Mouse (Mus musculus) kidney, postnatal 0 days (tissue): ENCODE results near the gene Mybl2. TPM values are rescaled to one million over a fixed set of nuclear protein-coding genes. Genes with fewer than 3 reads are reported as not detected.

Source experiments
- ATAC-seq: fragments of 200-750 bp; cut with Nextera tagmentation; replicated peaks from 2 replicates; pipeline ENCODE4 v1.8.0; 2017; ENCODE audit warnings: low read depth, moderate number of reproducible peaks, moderate TSS enrichment, moderate library complexity; ENCODE audit not compliant: low FRiP score
- DNase-seq: peaks from one replicate; pipeline ENCODE4 v3.0.0-alpha.2; 2016; ENCODE audit warnings: low spot score
- H3K27ac ChIP-seq: fragments of 300-500 bp; sonication (generic); 2 replicates; pipeline ENCODE4 v1.5.1; 2014; ENCODE audit warnings: mild to moderate bottlenecking
- H3K27me3 ChIP-seq: fragments of 300-500 bp; sonication (generic); 2 replicates; pipeline ENCODE4 v1.6.1; 2014; ENCODE audit warnings: low read length, mixed read lengths; ENCODE audit not compliant: insufficient read depth
- H3K36me3 ChIP-seq: fragments of 300-500 bp; sonication (generic); 2 replicates; pipeline ENCODE4 v1.6.1; 2014; ENCODE audit warnings: low read length, mixed read lengths; ENCODE audit not compliant: insufficient read depth
- H3K4me1 ChIP-seq: fragments of 300-500 bp; sonication (generic); replicated peaks from 2 replicates; pipeline ENCODE4 v1.6.1; 2014; ENCODE audit warnings: antibody characterized with exemption, low read length, mixed read lengths; ENCODE audit not compliant: insufficient read depth
- H3K4me2 ChIP-seq: fragments of 300-500 bp; sonication (generic); 2 replicates; pipeline ENCODE4 v1.6.1; 2014; ENCODE audit warnings: mild to moderate bottlenecking, low read length, moderate library complexity, mixed read lengths
- H3K4me3 ChIP-seq: fragments of 300-500 bp; sonication (generic); replicated peaks from 2 replicates; pipeline ENCODE4 v1.5.1; 2014; ENCODE audit warnings: low read depth, low read length
- H3K9ac ChIP-seq: fragments of 300-500 bp; sonication (generic); 2 replicates; pipeline ENCODE4 v1.6.1; 2014; ENCODE audit warnings: low read depth, low read length
- H3K9me3 ChIP-seq: fragments of 300-500 bp; sonication (generic); replicated peaks from 2 replicates; pipeline ENCODE4 v1.6.1; 2016; ENCODE audit warnings: low read length, inconsistent platforms, mixed read lengths
- CTCF ChIP-seq: IDR thresholded peaks from 2 replicates; pipeline ENCODE4 v1.5.1; 2016; ENCODE audit warnings: antibody characterized with exemption, low read depth, mild to moderate bottlenecking, moderate library complexity
- WGBS: fragments of 180-500 bp; shearing (Covaris S2); extraction: QIAGEN DNeasy Blood & Tissue Kit; methylation state at CpG from one replicate; pipeline ENCODE4 v1.1.7; 2014; 5-methylcytosine and 5-hydroxymethylcytosine counted together
- polyA plus RNA-seq: library from polyadenylated mRNA; unstranded; fragments of >200 nt; fragmentation: Nextera tagmentation; extraction: Ambion mirVana; gene quantifications from 2 replicates; pipeline ENCODE4 v1.2.1, GENCODE M21; 2015

Gene Mybl2
- polyA plus RNA-seq, 1 experiment from 2014 or later: 8.0 TPM

DNA sequence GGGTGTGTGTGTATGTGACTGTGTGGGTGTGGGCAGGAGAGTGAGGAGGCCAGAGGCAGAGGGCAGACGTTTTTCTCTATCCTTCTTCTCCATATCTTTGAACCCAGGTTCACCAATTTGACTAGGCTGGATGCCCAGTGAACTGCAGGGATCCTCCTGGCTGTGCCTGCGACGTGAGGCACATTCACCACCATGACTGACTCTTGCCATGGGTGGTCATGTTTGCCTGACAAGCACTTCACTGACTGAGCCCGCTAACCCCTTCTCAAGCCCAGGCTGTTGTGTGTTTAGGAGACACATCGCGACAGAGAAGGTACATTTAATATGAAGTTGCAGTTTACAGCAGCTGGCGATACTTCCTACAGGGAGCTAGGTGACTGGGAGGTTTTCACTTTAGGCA lies 47.7 kb downstream of the Mybl2 start:
- no peak for DNase-seq
- Histone ChIP-seq H3K4me3 (no peak overlapping the region), H3K27me3 (no peaks in the 10 kb centered on the region), H3K4me2 (no peak overlapping the region), H3K27ac (no peak overlapping the region), H3K9ac (no peak overlapping the region), H3K9me3 (no peaks in the 10 kb centered on the region), H3K4me1 (no peaks in the 10 kb centered on the region), H3K36me3 (no peaks in the 10 kb centered on the region)
- no peak for TF ChIP-seq CTCF
- 66% methylated on average over 7 of the region's 7 CpGs for WGBS
- no peak for ATAC-seq

DNA sequence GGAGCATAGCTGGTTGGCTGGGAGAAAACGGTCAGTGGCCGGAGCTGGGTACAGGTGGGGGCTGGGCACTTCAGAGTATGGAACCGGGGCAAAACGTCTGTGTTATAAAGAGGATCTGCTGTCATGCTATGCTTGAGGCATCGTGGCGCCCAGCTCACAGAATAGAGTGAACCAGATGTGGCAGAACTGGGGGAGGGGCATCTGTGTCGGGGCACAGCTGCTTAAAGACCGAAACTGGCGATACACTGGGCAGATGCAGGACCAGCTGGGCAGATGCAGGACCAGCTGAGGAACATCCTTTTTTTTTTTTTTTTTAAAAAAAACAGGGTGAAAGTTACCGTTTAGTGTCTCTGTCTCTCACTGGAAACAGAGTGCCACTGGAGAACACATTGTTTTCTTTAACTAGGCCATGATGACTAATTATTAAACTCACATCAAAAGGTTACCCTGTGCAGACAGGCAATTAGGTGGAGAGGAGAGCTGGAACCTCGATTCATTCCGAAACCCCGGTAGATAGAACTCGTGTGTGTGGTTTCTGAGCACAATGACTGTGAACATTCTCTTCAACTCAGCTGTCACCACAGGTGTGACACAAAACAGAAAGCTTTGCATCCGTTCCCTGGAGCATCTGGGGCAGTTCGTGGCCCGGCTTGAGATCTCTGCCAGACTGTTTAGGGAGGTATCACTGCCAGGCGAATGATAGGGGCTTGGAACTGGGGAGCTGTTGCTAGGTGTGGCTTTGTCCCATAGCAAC lies 48.6 kb downstream of the Mybl2 start:
- H3K9ac ChIP-seq: no peak overlapping the region
- 57% methylated on average over 18 of the region's 18 CpGs for WGBS
- no peak overlapping the region for H3K4me3 ChIP-seq
- ATAC-seq: no peak
- H3K36me3 ChIP-seq: no peaks in the 10 kb centered on the region
- H3K27ac ChIP-seq: no peak overlapping the region
- no peak for TF ChIP-seq CTCF
- no peak overlapping the region for H3K4me2 ChIP-seq
- no peak for DNase-seq
- no peaks in the 10 kb centered on the region for H3K27me3 ChIP-seq
- no peaks in the 10 kb centered on the region for H3K9me3 ChIP-seq
- no peaks in the 10 kb centered on the region for H3K4me1 ChIP-seq

DNA sequence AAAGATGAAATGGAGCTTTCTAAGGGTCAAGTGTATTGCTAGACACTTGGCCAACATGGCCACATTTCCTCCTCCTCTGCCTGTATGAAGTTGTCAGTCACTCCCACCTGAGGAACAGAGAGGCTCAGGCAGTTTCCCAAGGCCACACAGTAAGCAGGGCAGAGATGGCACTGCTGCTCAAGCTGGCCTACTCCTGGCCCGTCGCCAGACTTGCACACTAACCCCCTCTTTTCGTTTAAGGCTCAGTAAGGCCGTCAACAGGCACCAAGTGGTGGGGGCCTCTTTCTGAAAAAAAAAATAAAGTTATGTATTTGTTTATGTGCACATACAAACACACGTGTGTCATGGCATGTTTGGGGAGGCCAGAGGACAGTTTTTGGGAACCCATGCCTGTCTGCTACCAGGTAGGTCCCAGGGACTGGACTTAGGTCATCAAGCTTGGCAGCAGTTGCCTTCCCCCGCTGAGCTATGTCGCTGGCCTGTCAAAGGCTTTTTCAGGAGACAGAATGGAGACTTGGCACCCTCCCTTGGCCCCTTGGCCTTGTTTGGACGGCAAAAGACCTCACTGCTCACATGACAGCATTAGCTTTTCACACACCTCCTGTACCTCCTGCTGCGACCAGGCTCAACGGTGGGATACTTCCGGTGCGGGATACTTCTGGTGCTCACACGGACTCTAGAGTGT lies 49.7 kb downstream of the Mybl2 start:
- Histone ChIP-seq H3K4me1 (no peaks in the 10 kb centered on the region), H3K9ac (no peak overlapping the region), H3K27me3 (no peaks in the 10 kb centered on the region), H3K4me3 (no peak overlapping the region), H3K4me2 (no peak overlapping the region), H3K27ac (no peak overlapping the region), H3K36me3 (no peaks in the 10 kb centered on the region), H3K9me3 (no peaks in the 10 kb centered on the region)
- ATAC-seq (no peak), DNase-seq (no peak)
- no peak for TF ChIP-seq CTCF
- WGBS: 85% methylated on average over 13 of the region's 13 CpGs

DNA sequence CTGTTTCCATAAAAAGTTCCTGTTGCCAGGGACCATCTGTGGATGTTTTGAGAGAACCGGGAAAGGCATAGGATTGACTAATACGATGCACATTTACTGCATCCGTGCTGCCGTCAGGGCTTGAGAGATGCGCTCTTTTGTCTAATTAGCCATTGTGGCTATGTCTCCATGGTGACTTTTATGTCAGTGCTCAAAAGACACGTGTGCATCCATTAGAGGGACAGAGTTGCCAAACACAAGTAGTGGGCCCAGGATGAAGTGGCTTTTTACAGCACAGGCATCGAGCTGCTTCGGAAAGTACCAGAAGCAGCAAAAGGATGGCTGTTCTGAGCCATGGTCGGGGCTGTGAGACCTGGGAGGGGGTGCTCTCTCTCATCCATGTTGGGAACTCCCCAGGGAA lies 53.9 kb downstream of the Mybl2 start:
- TF ChIP-seq CTCF: no peak
- no peak overlapping the region for H3K4me2 ChIP-seq
- 84% methylated on average over 9 of the region's 9 CpGs for WGBS
- H3K4me3 ChIP-seq: no peak overlapping the region
- ATAC-seq (no peak), DNase-seq (no peak)
- no peaks in the 10 kb centered on the region for H3K9me3 ChIP-seq
- H3K9ac ChIP-seq: no peak overlapping the region
- H3K27me3 ChIP-seq: no peaks in the 10 kb centered on the region
- no peaks in the 10 kb centered on the region for H3K36me3 ChIP-seq
- no peaks in the 10 kb centered on the region for H3K4me1 ChIP-seq
- no peak overlapping the region for H3K27ac ChIP-seq

DNA sequence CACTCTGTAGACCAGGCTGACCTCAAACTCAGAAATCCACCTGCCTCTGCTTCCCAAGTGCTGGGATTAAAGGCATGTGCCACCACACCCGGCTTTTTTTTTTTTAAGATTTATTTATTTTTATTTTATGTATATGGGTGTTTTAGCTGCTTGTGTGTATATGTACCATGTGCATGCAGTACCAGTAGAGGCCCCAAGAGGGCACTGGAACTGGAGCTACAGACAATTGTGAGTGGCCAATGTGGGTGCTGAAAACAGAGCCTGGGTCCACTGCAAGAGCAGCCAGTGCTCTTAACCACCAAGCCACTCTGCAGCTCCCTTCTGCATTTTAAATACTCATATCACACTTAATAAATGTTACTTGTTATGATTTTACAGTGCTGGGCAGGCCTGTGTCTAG lies 56.2 kb downstream of the Mybl2 start:
- no peaks in the 10 kb centered on the region for H3K4me1 ChIP-seq
- ATAC-seq (no peak), DNase-seq (no peak)
- H3K9ac ChIP-seq: no peak overlapping the region
- H3K27me3 ChIP-seq: no peaks in the 10 kb centered on the region
- no peaks in the 10 kb centered on the region for H3K9me3 ChIP-seq
- 0 out of 2 replicates have a peak, but pooled peaks have one; percentile 14 for TF ChIP-seq CTCF
- no peak overlapping the region for H3K4me3 ChIP-seq
- WGBS: 100% methylated on average over 1 of the region's 1 CpGs
- H3K4me2 ChIP-seq: no peak overlapping the region
- no peaks in the 10 kb centered on the region for H3K36me3 ChIP-seq
- H3K27ac ChIP-seq: no peak overlapping the region

DNA sequence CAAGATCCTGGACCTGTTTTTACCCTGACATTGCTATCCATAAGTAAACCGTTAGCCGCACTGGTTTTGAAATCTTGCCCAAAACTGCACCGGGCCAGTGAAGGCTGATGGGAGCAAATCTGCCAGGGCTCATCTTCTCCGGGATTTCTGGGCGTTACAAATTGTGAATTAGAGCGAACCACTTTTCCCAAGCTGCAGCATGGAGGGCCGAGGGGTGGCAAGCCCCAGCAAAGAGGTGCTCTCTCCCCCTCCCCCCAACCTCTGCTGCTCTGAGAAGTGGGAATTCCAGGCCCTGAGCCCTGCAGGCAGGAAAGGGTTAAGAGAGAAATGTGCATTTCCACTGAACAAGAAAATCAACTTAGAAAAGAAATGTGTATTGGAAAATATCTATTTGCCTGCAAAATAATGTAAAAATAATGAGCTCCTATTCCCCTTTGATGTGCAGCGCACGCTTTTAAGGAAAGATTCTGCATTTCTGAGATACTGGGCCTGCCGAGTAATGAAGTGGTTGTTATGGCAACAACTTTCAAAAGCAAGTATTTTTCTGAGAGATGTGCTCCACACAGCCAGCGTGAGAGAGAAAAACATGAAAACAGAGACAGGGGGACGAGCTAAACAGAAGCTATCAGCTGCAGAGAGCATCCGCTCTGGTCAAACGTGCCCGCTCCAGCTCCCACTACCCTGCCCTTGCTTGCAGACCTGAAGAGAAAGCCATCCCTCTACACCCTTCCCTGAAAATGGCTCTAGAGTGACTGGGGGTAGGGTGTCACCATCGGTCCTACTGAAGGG lies 57.1 kb downstream of the Mybl2 start:
- no peak for TF ChIP-seq CTCF
- WGBS: 65% methylated on average over 16 of the region's 16 CpGs
- H3K36me3 ChIP-seq: no peaks in the 10 kb centered on the region

More for the DNA sequence above, 57.1 kb downstream of the Mybl2 start:
- Histone ChIP-seq H3K4me2 (no peak overlapping the region), H3K9me3 (no peaks in the 10 kb centered on the region), H3K4me3 (no peak overlapping the region), H3K4me1 (no peaks in the 10 kb centered on the region), H3K9ac (no peak overlapping the region), H3K27ac (no peak overlapping the region), H3K27me3 (no peaks in the 10 kb centered on the region)
- ATAC-seq: no peak
- no peak for DNase-seq
